Mouse (Mus musculus) brown adipose tissue, adult 24 weeks (tissue): ENCODE data around the gene 1700030J22Rik. TPM values are rescaled to one million over a fixed set of nuclear protein-coding genes. Genes with fewer than 3 reads are reported as not detected.

Experiments used
- H3K27ac ChIP-seq: fragments of 200-500 bp; replicated peaks from 2 replicates; pipeline ENCODE4 v1.5.1; 2012; ENCODE audit warnings: low read depth, mild to moderate bottlenecking, low read length
- H3K4me1 ChIP-seq: fragments of 200-500 bp; 2 replicates; pipeline ENCODE4 v1.6.1; 2012; ENCODE audit warnings: low read length, mixed read lengths; ENCODE audit not compliant: control insufficient read depth, insufficient read depth, insufficient read length
- H3K4me3 ChIP-seq: fragments of 200-500 bp; 2 replicates; pipeline ENCODE4 v1.5.1; 2012; ENCODE audit warnings: low read depth, mild to moderate bottlenecking, low read length, moderate library complexity; ENCODE audit not compliant: insufficient read depth
- polyA plus RNA-seq: library from polyadenylated mRNA; stranded (reverse); fragments of >200 nt; gene quantifications from 2 replicates; pipeline ENCODE4 v1.2.4, GENCODE M21; 2012; ENCODE audit not compliant: missing spikeins, insufficient read depth, insufficient read length

The 1700030J22Rik gene
- polyA plus RNA-seq, 1 experiment = 0.36 TPM

GRCm38 (mm10) chr8:116980117-116980516 is 1.4 kb upstream of the 1700030J22Rik start:
- Histone ChIP-seq H3K27ac (no peak overlapping the region), H3K4me1 (0 out of 2 replicates have a peak, but pooled peaks cover 2% of the 10 kb centered on the region)

GRCm38 (mm10) chr8:116978052-116978451 is 707 bp downstream of the 1700030J22Rik start:
- H3K4me3 ChIP-seq = peak overlapping the region; percentile 86
- 0 out of 2 replicates have a peak, but pooled peaks cover 2% of the 10 kb centered on the region for H3K4me1 ChIP-seq
- no peak overlapping the region for H3K27ac ChIP-seq

More at GRCm38 (mm10) chr8:116980117-116980516, 1.4 kb upstream of the 1700030J22Rik start:
- H3K4me3 ChIP-seq = no peak overlapping the region

GRCm38 (mm10) chr8:116975606-116976005 is 3.2 kb downstream of the 1700030J22Rik start:
- peak overlapping the region; percentile 34; the same call in 1 of the 2 replicates for H3K27ac ChIP-seq
- H3K4me3 ChIP-seq = no peak overlapping the region

GRCm38 (mm10) chr8:116975066-116975465 is 3.7 kb downstream of the 1700030J22Rik start:
- Histone ChIP-seq H3K4me3 (no peak overlapping the region), H3K4me1 (0 out of 2 replicates have a peak, but pooled peaks cover 2% of the 10 kb centered on the region), H3K27ac (peak overlapping the region; percentile 34; the same call in 1 of the 2 replicates)

More at GRCm38 (mm10) chr8:116975606-116976005, 3.2 kb downstream of the 1700030J22Rik start:
- 0 out of 2 replicates have a peak, but pooled peaks cover 2% of the 10 kb centered on the region for H3K4me1 ChIP-seq

DNA sequence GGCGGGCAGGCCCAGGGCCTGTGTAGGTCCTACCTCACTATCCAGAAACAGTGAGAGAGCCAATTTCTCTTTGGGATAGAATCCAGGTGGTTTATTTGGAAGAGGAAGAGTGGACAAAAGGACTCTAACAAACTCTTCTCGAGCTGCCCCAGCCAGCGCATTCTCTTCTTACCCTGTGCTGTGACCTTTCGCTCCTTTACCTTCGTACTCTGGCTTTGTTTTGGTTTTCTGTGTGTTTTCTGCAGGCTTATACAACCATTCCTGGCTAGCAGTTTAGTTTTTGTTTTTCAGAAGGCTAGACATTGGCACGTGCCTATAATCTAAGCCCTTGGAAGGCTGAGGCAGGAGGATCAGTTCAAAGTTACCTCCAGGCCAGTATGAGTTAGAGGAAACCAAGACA is 9.2 kb downstream of the 1700030J22Rik start:
- Histone ChIP-seq H3K4me1 (no peaks in the 10 kb centered on the region), H3K4me3 (no peak overlapping the region), H3K27ac (no peak overlapping the region; the same call in 1 of the 2 replicates)

- no peaks in the 10 kb centered on the region for H3K4me1 ChIP-seq
- no peak overlapping the region for H3K4me3 ChIP-seq
These were observed 24.3 kb downstream of the 1700030J22Rik start for GRCm38 (mm10) chr8:116954415-116954814.

DNA sequence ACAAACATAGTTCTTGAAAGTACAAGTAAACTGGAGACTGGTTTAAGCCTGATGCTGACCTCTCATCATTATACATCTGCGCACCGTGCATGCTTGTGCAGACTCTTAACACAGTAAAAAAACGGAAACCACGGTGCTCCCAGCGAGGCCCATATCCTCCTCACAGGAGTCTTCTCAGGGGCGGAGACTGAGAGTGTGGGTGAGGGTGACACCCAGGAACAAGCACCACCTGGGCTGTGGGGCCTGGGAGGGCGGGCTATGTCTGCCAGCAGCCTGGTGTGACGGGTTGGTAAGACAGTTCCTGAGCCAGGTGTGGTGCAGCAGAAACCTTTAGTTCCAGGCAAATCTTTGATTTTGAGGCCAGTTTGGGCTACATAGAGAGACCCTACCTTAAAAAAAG is 26.3 kb downstream of the 1700030J22Rik start:
- Histone ChIP-seq H3K27ac (no peak overlapping the region), H3K4me3 (no peak overlapping the region), H3K4me1 (no peaks in the 10 kb centered on the region; the same call in 1 of the 2 replicates)

More at GRCm38 (mm10) chr8:116954415-116954814, 24.3 kb downstream of the 1700030J22Rik start:
- no peak overlapping the region for H3K27ac ChIP-seq

DNA sequence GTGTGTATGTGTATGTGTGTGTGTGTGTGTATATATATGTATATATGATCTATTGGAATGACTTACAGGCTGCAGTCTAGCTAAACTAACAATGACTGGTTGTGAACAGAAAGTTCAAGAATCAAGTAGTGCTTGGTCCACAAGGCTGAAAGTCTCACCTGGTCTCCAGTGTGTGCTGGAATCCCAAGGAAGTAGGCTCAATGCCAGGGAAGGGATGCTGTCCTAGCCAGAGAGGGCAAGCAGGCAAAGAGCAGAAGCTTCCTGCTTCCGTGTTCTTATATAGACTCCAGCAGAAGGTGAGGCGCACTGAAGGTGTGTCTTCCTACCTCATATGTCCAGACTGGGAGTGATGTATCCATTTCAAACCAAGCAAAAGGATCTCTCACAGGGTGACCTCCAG is 27.0 kb downstream of the 1700030J22Rik start:
- Histone ChIP-seq H3K27ac (no peak overlapping the region), H3K4me1 (no peaks in the 10 kb centered on the region; the same call in 1 of the 2 replicates), H3K4me3 (no peak overlapping the region)

GRCm38 (mm10) chr8:116951369-116951768 is 27.4 kb downstream of the 1700030J22Rik start:
- no peaks in the 10 kb centered on the region; the same call in none of the 2 replicates for H3K4me1 ChIP-seq
- no peak overlapping the region for H3K4me3 ChIP-seq
- H3K27ac ChIP-seq = no peak overlapping the region

- H3K4me1 ChIP-seq = peaks cover 8% of the 10 kb centered on the region
- H3K4me3 ChIP-seq = no peak overlapping the region
- H3K27ac ChIP-seq = no peak overlapping the region
These were observed 31.2 kb downstream of the 1700030J22Rik start for GRCm38 (mm10) chr8:116947589-116947988.

- H3K27ac ChIP-seq = peak overlapping the region; percentile 48
- peaks cover 8% of the 10 kb centered on the region for H3K4me1 ChIP-seq
- H3K4me3 ChIP-seq = peak overlapping the region; percentile 45
These were observed 31.9 kb downstream of the 1700030J22Rik start for GRCm38 (mm10) chr8:116946851-116947250.

DNA sequence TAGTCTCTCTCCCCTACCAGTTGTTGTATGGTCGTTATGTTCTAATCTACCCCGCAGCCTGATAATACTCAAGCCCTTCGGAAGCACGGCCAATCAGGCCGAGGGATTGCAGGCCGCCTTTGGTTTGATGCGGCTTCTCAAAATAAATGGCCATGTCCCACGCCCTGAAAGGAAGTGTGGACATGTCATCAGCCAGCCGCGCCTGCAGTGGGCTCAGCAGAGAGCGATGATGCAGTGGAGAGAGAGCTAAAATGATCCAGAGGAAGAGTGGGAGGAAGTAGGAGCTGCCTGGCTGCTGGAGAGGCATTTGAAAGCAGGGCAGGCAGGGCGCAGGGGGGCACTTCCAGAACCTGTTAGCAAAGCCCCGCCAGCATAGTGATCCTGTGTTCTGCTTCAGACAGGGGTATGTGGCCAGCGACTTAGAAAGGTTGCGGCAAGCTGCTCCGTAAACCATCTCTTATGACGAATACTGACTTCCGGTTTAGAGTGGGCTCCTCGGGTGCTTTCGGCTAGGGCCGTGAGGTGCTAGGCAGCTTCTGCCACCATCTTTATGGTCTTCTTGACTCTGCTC is 32.4 kb downstream of the 1700030J22Rik start:
- peak overlapping the region; percentile 45 for H3K4me3 ChIP-seq

DNA sequence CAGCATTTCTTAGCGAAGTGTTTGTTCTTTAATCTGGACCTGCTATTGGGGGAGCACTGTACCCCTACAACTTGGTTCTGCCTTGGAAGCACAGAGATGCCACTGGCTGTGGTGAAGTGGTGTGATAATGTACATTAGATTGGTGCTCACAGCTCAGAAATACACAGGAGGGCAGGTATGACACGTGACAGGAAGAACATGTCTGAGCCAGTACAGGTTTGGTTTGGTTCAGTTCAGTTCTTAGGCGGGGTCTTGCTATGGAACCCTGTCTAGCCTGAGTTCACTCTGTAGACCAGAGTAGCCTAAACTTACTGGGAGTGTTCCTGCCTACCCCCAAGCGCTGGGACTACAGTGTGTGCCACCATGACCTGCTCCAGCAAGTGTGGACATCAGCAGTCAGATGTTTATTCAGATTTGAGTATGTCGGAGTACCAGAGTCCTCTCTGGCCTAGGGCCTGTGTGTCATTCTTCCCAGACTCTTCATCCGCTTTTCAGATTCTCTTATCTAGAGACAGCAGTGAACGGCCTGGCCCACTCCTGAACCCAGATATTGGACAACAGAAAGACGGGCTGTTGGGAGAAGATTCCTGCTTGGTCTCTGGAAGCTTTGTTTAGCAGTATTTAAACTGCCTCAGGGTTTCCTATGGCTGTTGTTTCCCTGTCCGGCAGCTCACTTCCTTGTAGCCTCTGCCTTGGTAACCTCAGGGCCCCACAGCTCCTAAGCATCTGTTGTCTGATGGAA is 33.4 kb downstream of the 1700030J22Rik start:
- peak overlapping the region; percentile 96 for H3K4me3 ChIP-seq
- H3K4me1 ChIP-seq = peaks cover 8% of the 10 kb centered on the region
- H3K27ac ChIP-seq = peak overlapping the region; percentile 48

More for the DNA sequence above, 32.4 kb downstream of the 1700030J22Rik start:
- H3K4me1 ChIP-seq = peaks cover 8% of the 10 kb centered on the region
- H3K27ac ChIP-seq = peak overlapping the region; percentile 48

GRCm38 (mm10) chr8:116944385-116944696 is 34.4 kb downstream of the 1700030J22Rik start:
- H3K27ac ChIP-seq = 0 out of 2 replicates have a peak overlapping the region, but pooled peaks have one; percentile 18
- H3K4me3 ChIP-seq = peak overlapping the region; percentile 96
- peaks cover 8% of the 10 kb centered on the region for H3K4me1 ChIP-seq

- Histone ChIP-seq H3K4me3 (peak overlapping the region; percentile 96), H3K4me1 (peaks cover 8% of the 10 kb centered on the region), H3K27ac (0 out of 2 replicates have a peak overlapping the region, but pooled peaks have one; percentile 18)
These were observed 35.0 kb downstream of the 1700030J22Rik start for GRCm38 (mm10) chr8:116943555-116944384.
